Mouse (Mus musculus): ENCODE measurements around the gene Irf2bp1.

GRCm38 (mm10) chr7:18988780-18989179, 15.1 kb upstream of the Irf2bp1 start:
- TF ChIP-seq CTCF (IDR thresholded peaks at IDR 0.05; ENCODE audit: control insufficient read depth, insufficient read depth, insufficient read length), result no peak
- TF ChIP-seq USF1 (IDR thresholded peaks at IDR 0.05; ENCODE audit: low read depth), result no peak
- TF ChIP-seq MYOG (IDR thresholded peaks at IDR 0.05; ENCODE audit: control insufficient read depth, extremely low read depth, insufficient read length), result no peak
- TF ChIP-seq CEBPB (IDR thresholded peaks at IDR 0.05; ENCODE audit: low read depth), result no peak
